Mouse (Mus musculus) neural tube, embryonic 14.5 days (tissue): ENCODE measurements at regions not wholly inside any gene's neighbourhood (a gene's known extent, or its start where the extent isn't known, plus 50 kb on each side); places are given as distances from the start of the nearest gene placed in this dataset.

ENCODE experiments used
- ATAC-seq: fragments of 200-750 bp; cut with Nextera tagmentation; 2 replicates; pipeline ENCODE4 v1.8.0; 2017; ENCODE audit warnings: low read depth, mild to moderate bottlenecking, moderate TSS enrichment, moderate library complexity
- H3K27ac ChIP-seq: fragments of 300-500 bp; sonication (generic); 2 replicates; pipeline ENCODE4 v1.5.1; 2014; ENCODE audit warnings: low read depth, mild to moderate bottlenecking, control low read depth, low read length, moderate library complexity, mixed read lengths
- H3K27me3 ChIP-seq: fragments of 300-500 bp; sonication (generic); 2 replicates; pipeline ENCODE4 v1.6.1; 2014; ENCODE audit warnings: low read length; ENCODE audit not compliant: control insufficient read depth, insufficient read depth
- H3K36me3 ChIP-seq: fragments of 300-500 bp; sonication (generic); 2 replicates; pipeline ENCODE4 v1.6.1; 2014; ENCODE audit warnings: low read length, mixed read lengths; ENCODE audit not compliant: control insufficient read depth, insufficient read depth
- H3K4me1 ChIP-seq: fragments of 300-500 bp; sonication (generic); 2 replicates; pipeline ENCODE4 v1.6.1; 2014; ENCODE audit warnings: low read length; ENCODE audit not compliant: control insufficient read depth, insufficient read depth
- H3K4me2 ChIP-seq: fragments of 300-500 bp; sonication (generic); 2 replicates; pipeline ENCODE4 v1.6.1; 2014; ENCODE audit warnings: mild to moderate bottlenecking, low read depth, low read length, control low read depth
- H3K4me3 ChIP-seq: fragments of 300-500 bp; sonication (generic); 2 replicates; pipeline ENCODE4 v1.5.1; 2014; ENCODE audit warnings: low read depth, low read length, control low read depth, mixed read lengths
- H3K9ac ChIP-seq: fragments of 300-500 bp; sonication (generic); replicated peaks from 2 replicates; pipeline ENCODE4 v1.6.1; 2014; ENCODE audit warnings: low read depth, mild to moderate bottlenecking, control low read depth, low read length, mixed read lengths
- H3K9me3 ChIP-seq: fragments of 300-500 bp; sonication (generic); 2 replicates; pipeline ENCODE4 v1.6.1; 2016; ENCODE audit warnings: low read length; ENCODE audit not compliant: control insufficient read depth
- WGBS: fragments of 180-500 bp; shearing (Covaris S2); extraction: QIAGEN DNeasy Blood & Tissue Kit; methylation state at CpG from one replicate; pipeline ENCODE4 v1.1.7; 2014; 5-methylcytosine and 5-hydroxymethylcytosine counted together

DNA sequence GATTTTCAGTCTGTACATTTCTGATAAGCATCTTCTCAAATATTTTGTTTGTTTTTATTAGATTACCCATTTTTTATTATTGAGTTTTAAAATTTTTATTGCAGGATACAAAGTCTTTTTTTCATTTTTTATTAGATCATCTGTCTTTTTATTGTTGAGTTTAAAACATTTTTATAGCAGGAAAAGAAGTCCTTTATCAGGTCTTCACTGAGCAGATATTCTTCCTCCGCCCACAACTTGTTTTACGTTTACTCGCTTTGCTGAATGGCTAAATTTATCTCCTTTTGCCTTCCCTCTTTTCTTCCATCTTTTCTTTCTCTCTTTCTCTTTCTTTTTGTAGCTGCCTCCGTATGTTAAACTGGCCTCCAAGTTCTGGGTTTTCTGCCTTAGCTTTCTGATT, 721.5 kb downstream of the Adgrl2 start:
- no peaks in the 10 kb centered on the region for H3K27me3 ChIP-seq
- H3K4me2 ChIP-seq = no peak overlapping the region
- ATAC-seq = no peak
- H3K9ac ChIP-seq = no peak overlapping the region
- no peak overlapping the region for H3K4me3 ChIP-seq
- H3K36me3 ChIP-seq = no peaks in the 10 kb centered on the region
- no peak overlapping the region for H3K27ac ChIP-seq
- H3K9me3 ChIP-seq = no peaks in the 10 kb centered on the region
- whole genome bisulfite sequencing = 90% methylated on average over 4 of the region's 4 CpGs
- no peaks in the 10 kb centered on the region for H3K4me1 ChIP-seq

- 92% methylated on average over 1 of the region's 1 CpGs for WGBS
- ATAC-seq = no peak
- H3K27ac ChIP-seq = no peak overlapping the region
- H3K27me3 ChIP-seq = no peaks in the 10 kb centered on the region
- H3K36me3 ChIP-seq = no peaks in the 10 kb centered on the region
- no peaks in the 10 kb centered on the region for H3K9me3 ChIP-seq
- no peak overlapping the region for H3K4me3 ChIP-seq
- no peaks in the 10 kb centered on the region for H3K4me1 ChIP-seq
- no peak overlapping the region for H3K4me2 ChIP-seq
- H3K9ac ChIP-seq = no peak overlapping the region
These were observed 731.1 kb downstream of the Adgrl2 start for GRCm38 (mm10) chr3:148259211-148259610.

DNA sequence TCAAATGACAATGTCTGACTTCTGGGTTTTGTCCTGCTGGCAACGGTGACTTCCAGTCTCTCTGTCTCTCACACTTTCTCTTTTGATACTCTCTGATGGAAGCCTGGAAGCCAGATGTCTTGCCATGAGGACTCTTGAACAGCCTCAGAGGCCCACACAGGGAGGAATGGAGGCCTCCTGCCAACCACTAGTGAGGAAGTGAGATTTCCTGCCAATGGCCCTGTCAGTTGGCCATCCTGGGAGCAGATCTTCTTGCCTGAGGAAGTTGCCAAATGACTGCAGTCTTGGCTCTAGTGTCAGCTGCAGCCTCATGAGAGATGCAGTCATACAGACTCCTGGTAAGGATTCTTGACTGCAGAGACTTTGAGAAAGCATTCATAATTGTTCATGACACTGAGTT, 741.7 kb downstream of the Adgrl2 start:
- no peaks in the 10 kb centered on the region for H3K4me1 ChIP-seq

GRCm38 (mm10) chr3:148246786-148247185, 743.6 kb downstream of the Adgrl2 start:
- no peak overlapping the region for H3K27ac ChIP-seq
- H3K4me1 ChIP-seq = no peaks in the 10 kb centered on the region
- no peak overlapping the region for H3K4me3 ChIP-seq
- no peak overlapping the region for H3K4me2 ChIP-seq
- H3K9me3 ChIP-seq = no peaks in the 10 kb centered on the region
- no peak for ATAC-seq
- no peak overlapping the region for H3K9ac ChIP-seq
- no peaks in the 10 kb centered on the region for H3K36me3 ChIP-seq
- H3K27me3 ChIP-seq = no peaks in the 10 kb centered on the region

More for the DNA sequence above, 741.7 kb downstream of the Adgrl2 start:
- no peak overlapping the region for H3K4me2 ChIP-seq
- no peak overlapping the region for H3K9ac ChIP-seq
- H3K4me3 ChIP-seq = no peak overlapping the region
- H3K9me3 ChIP-seq = no peaks in the 10 kb centered on the region
- no peaks in the 10 kb centered on the region for H3K27me3 ChIP-seq
- 72% methylated on average over 1 of the region's 1 CpGs for WGBS
- H3K36me3 ChIP-seq = no peaks in the 10 kb centered on the region
- no peak overlapping the region for H3K27ac ChIP-seq
- no peak for ATAC-seq

- H3K9ac ChIP-seq = no peak overlapping the region
- no peaks in the 10 kb centered on the region for H3K4me1 ChIP-seq
- no peaks in the 10 kb centered on the region for H3K36me3 ChIP-seq
- H3K9me3 ChIP-seq = no peaks in the 10 kb centered on the region
- no peaks in the 10 kb centered on the region for H3K27me3 ChIP-seq
- H3K4me3 ChIP-seq = no peak overlapping the region
- H3K4me2 ChIP-seq = no peak overlapping the region
- H3K27ac ChIP-seq = no peak overlapping the region
- ATAC-seq = no peak
These were observed 752.3 kb downstream of the Adgrl2 start for GRCm38 (mm10) chr3:148238093-148238492.

GRCm38 (mm10) chr3:148237555-148237954, 752.8 kb downstream of the Adgrl2 start:
- Histone ChIP-seq H3K4me1 (no peaks in the 10 kb centered on the region), H3K4me2 (no peak overlapping the region), H3K27me3 (no peaks in the 10 kb centered on the region), H3K9ac (no peak overlapping the region), H3K27ac (no peak overlapping the region), H3K9me3 (no peaks in the 10 kb centered on the region), H3K36me3 (no peaks in the 10 kb centered on the region), H3K4me3 (no peak overlapping the region)
- no peak for ATAC-seq
- WGBS = 81% methylated on average over 6 of the region's 6 CpGs

DNA sequence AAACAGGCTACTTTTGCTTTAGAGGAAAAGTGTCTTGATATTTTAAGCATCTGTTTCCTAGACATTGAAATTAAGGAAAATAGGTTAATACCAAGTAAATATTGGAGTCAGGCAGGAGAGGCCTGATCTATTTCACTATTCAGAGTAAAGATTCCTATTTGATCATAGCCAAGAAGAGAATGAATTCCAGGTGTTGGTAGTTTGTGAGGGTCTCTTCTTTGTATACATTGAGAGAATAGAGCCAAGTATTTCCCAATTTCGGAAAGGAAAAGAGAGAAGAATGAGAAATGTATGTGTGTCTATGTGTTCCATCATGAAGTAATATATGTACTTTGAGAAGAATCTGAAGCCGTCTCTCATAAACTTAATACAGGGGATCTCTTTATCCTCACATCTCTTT, 756.7 kb downstream of the Adgrl2 start:
- ATAC-seq = no peak
- no peaks in the 10 kb centered on the region for H3K36me3 ChIP-seq
- H3K9me3 ChIP-seq = no peaks in the 10 kb centered on the region
- H3K4me1 ChIP-seq = no peaks in the 10 kb centered on the region
- H3K27me3 ChIP-seq = no peaks in the 10 kb centered on the region
- H3K4me3 ChIP-seq = no peak overlapping the region
- H3K4me2 ChIP-seq = no peak overlapping the region
- no peak overlapping the region for H3K9ac ChIP-seq
- 90% methylated on average over 2 of the region's 2 CpGs for WGBS
- H3K27ac ChIP-seq = no peak overlapping the region

DNA sequence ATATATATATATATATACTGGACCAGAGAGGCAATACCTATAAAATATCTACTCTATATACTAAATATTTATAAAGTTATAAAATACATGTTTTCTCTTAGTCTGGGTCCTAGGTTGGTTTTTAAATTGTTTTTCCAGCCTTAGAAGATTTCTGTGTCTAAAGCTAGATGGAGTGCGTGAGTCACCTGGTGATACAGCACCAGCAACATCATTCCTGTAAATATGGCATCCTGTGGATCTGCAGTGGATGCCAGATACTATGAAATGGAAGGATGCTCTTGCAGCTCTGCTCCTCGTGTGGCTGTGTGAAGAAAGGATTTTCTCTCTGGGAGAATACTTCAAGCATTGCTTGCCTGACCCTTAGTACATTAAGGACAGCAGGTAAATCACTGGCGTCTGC, 761.2 kb downstream of the Adgrl2 start:
- no peak overlapping the region for H3K4me2 ChIP-seq
- no peak overlapping the region for H3K4me3 ChIP-seq
- H3K9me3 ChIP-seq = no peaks in the 10 kb centered on the region
- H3K27me3 ChIP-seq = no peaks in the 10 kb centered on the region
- 47% methylated on average over 3 of the region's 3 CpGs for WGBS
- no peaks in the 10 kb centered on the region for H3K36me3 ChIP-seq
- H3K27ac ChIP-seq = no peak overlapping the region
- no peak for ATAC-seq
- no peak overlapping the region for H3K9ac ChIP-seq
- no peaks in the 10 kb centered on the region for H3K4me1 ChIP-seq

- ATAC-seq = no peak
- H3K9ac ChIP-seq = no peak overlapping the region
- no peak overlapping the region for H3K27ac ChIP-seq
- H3K4me2 ChIP-seq = no peak overlapping the region
- no peaks in the 10 kb centered on the region for H3K36me3 ChIP-seq
- no peaks in the 10 kb centered on the region for H3K27me3 ChIP-seq
- H3K4me1 ChIP-seq = no peaks in the 10 kb centered on the region
- WGBS = 77% methylated on average over 9 of the region's 9 CpGs
- no peak overlapping the region for H3K4me3 ChIP-seq
- no peaks in the 10 kb centered on the region for H3K9me3 ChIP-seq
These were observed 762.2 kb downstream of the Adgrl2 start for GRCm38 (mm10) chr3:148228002-148228707.
